Mouse (Mus musculus): ENCODE data around the gene Irf2. TPM values are rescaled to one million over a fixed set of nuclear protein-coding genes. Genes with fewer than 3 reads are reported as not detected.

Gene Irf2
- total RNA-seq, 2 experiments from 2014 or later, result 48.9 to 51.1 TPM

GRCm38 (mm10) chr8:46871086-46871485 is 131.6 kb downstream of the Irf2 start:
- no peak for DNase-seq (ENCODE audit: low spot score in 2 of 2)

- no peak for DNase-seq (ENCODE audit: low spot score in 2 of 2)
Measured at GRCm38 (mm10) chr8:46875615-46876293, 136.2 kb downstream of the Irf2 start.

GRCm38 (mm10) chr8:46881348-46881747 is 141.8 kb downstream of the Irf2 start:
- DNase-seq (ENCODE audit: low spot score in 2 of 2), result no peak

GRCm38 (mm10) chr8:46881755-46882419 is 142.4 kb downstream of the Irf2 start:
- DNase-seq (ENCODE audit: low spot score in 2 of 2), result no peak

- no peak for DNase-seq (ENCODE audit: low spot score in 2 of 2)
Measured at GRCm38 (mm10) chr8:46882743-46883142, 143.2 kb downstream of the Irf2 start.

- no peak for DNase-seq (ENCODE audit: low spot score in 2 of 2)
Measured at GRCm38 (mm10) chr8:46883232-46884000, 143.9 kb downstream of the Irf2 start.

- no peak for DNase-seq (ENCODE audit: low spot score in 2 of 2)
Measured at GRCm38 (mm10) chr8:46885786-46886185, 146.3 kb downstream of the Irf2 start.

- no peak for DNase-seq (ENCODE audit: low spot score in 2 of 2)
Measured at GRCm38 (mm10) chr8:46886216-46886615, 146.7 kb downstream of the Irf2 start.

- no peak for DNase-seq (ENCODE audit: low spot score in 2 of 2)
Measured at GRCm38 (mm10) chr8:46887396-46887795, 147.9 kb downstream of the Irf2 start.

GRCm38 (mm10) chr8:46888575-46888974 is 149.0 kb downstream of the Irf2 start:
- no peak for DNase-seq (ENCODE audit: low spot score in 2 of 2)

GRCm38 (mm10) chr8:46890241-46890640 is 150.7 kb downstream of the Irf2 start:
- DNase-seq (ENCODE audit: low spot score in 2 of 2), result no peak

GRCm38 (mm10) chr8:46892511-46893273 is 153.2 kb downstream of the Irf2 start:
- peak; percentile 22 to 31 for DNase-seq (ENCODE audit: low spot score in 2 of 2)

- no peak for DNase-seq (ENCODE audit: low spot score in 2 of 2)
Measured at GRCm38 (mm10) chr8:46894385-46894784, 154.9 kb downstream of the Irf2 start.

- DNase-seq (ENCODE audit: low spot score in 2 of 2), result no peak
Measured at GRCm38 (mm10) chr8:46896005-46896404, 156.5 kb downstream of the Irf2 start.

GRCm38 (mm10) chr8:46896704-46897103 is 157.2 kb downstream of the Irf2 start:
- DNase-seq (ENCODE audit: low spot score in 2 of 2), result no peak

Other genes starting within 250 kb of the Irf2 start
- 1 to 10 TPM; 1.4 to 1.7 TPM for gene Cenpu, start 187.7 kb upstream of the Irf2 start, total RNA-seq (2021)
- gene Primpol, start 122.5 kb upstream of the Irf2 start, total RNA-seq (2021), result 1 to 10 TPM; 4.2 to 6.0 TPM
- gene Casp3, start 122.4 kb upstream of the Irf2 start, total RNA-seq (2021), result 10 to 100 TPM; 25.5 to 25.9 TPM
- 10 to 100 TPM; 28.9 to 29.2 TPM for gene Enpp6, start 247.2 kb downstream of the Irf2 start, total RNA-seq (2021)

Data from layer of hippocampus, postnatal 14 days (tissue).